Mouse (Mus musculus) embryonic facial prominence, embryonic 13.5 days (tissue): ENCODE data around the gene Cep112. TPM values are rescaled to one million over a fixed set of nuclear protein-coding genes. Genes with fewer than 3 reads are reported as not detected.

Experiments
- ATAC-seq: fragments of 200-750 bp; cut with Nextera tagmentation; 2 replicates; pipeline ENCODE4 v1.8.0; 2017; ENCODE audit warnings: low read depth; ENCODE audit not compliant: insufficient number of reproducible peaks, insufficient read depth, low FRiP score, low TSS enrichment
- H3K27ac ChIP-seq: fragments of 300-500 bp; sonication (generic); 2 replicates; pipeline ENCODE4 v1.5.1; 2015; ENCODE audit warnings: moderate library complexity, mild to moderate bottlenecking, inconsistent platforms
- H3K27me3 ChIP-seq: fragments of 300-500 bp; sonication (generic); 2 replicates; pipeline ENCODE4 v1.6.1; 2015; ENCODE audit warnings: mild to moderate bottlenecking, inconsistent platforms
- H3K36me3 ChIP-seq: fragments of 300-500 bp; sonication (generic); 2 replicates; pipeline ENCODE4 v1.6.1; 2015; ENCODE audit warnings: mild to moderate bottlenecking, inconsistent platforms
- H3K4me1 ChIP-seq: fragments of 300-500 bp; sonication (generic); 2 replicates; pipeline ENCODE4 v1.6.1; 2015; ENCODE audit warnings: inconsistent platforms
- H3K4me2 ChIP-seq: fragments of 300-500 bp; sonication (generic); 2 replicates; pipeline ENCODE4 v1.6.1; 2015; ENCODE audit warnings: moderate library complexity, mild to moderate bottlenecking, inconsistent platforms
- H3K4me3 ChIP-seq: fragments of 300-500 bp; sonication (generic); 2 replicates; pipeline ENCODE4 v1.5.1; 2015; ENCODE audit warnings: mild to moderate bottlenecking, inconsistent platforms
- H3K9ac ChIP-seq: fragments of 300-500 bp; sonication (generic); 2 replicates; pipeline ENCODE4 v1.6.1; 2015; ENCODE audit warnings: mild to moderate bottlenecking, inconsistent platforms
- H3K9me3 ChIP-seq: fragments of 300-500 bp; sonication (generic); 2 replicates; pipeline ENCODE4 v1.6.1; 2016; ENCODE audit warnings: inconsistent platforms
- WGBS: fragments of 180-500 bp; shearing (Covaris S2); methylation state at CpG from one replicate; pipeline ENCODE4 v1.1.7; 2015; ENCODE audit warnings: mixed read lengths; 5-methylcytosine and 5-hydroxymethylcytosine counted together
- polyA plus RNA-seq: library from polyadenylated mRNA; unstranded; fragments of >200 nt; fragmentation: Nextera tagmentation; extraction: Ambion mirVana; gene quantifications from 2 replicates; pipeline ENCODE4 v1.2.1, GENCODE M21; 2015

Cep112 gene
- polyA plus RNA-seq, 1 experiment from 2014 or later = 21.9 TPM

- H3K27ac ChIP-seq = peak overlapping the region; percentile 60
- no peak for ATAC-seq
- no peak overlapping the region for H3K4me2 ChIP-seq
- no peaks in the 10 kb centered on the region for H3K36me3 ChIP-seq
- no peak overlapping the region for H3K4me3 ChIP-seq
- no peaks in the 10 kb centered on the region for H3K27me3 ChIP-seq
- 77% methylated on average over 7 of the region's 7 CpGs for WGBS
- peaks cover 33% of the 10 kb centered on the region for H3K4me1 ChIP-seq
- no peak overlapping the region for H3K9ac ChIP-seq
- no peaks in the 10 kb centered on the region for H3K9me3 ChIP-seq
Observed at GRCm38 (mm10) chr11:108901670-108902069, 476.7 kb downstream of the Cep112 start.

- H3K27ac ChIP-seq = no peak overlapping the region
- no peak overlapping the region for H3K9ac ChIP-seq
- peaks cover 33% of the 10 kb centered on the region for H3K4me1 ChIP-seq
- H3K36me3 ChIP-seq = no peaks in the 10 kb centered on the region
- H3K4me3 ChIP-seq = no peak overlapping the region
- no peak overlapping the region for H3K4me2 ChIP-seq
- H3K9me3 ChIP-seq = no peaks in the 10 kb centered on the region
- 68% methylated on average over 4 of the region's 4 CpGs for WGBS
- no peaks in the 10 kb centered on the region for H3K27me3 ChIP-seq
- ATAC-seq = no peak
Observed at GRCm38 (mm10) chr11:108902303-108902702, 477.3 kb downstream of the Cep112 start.

- ATAC-seq = no peak; the same call in 1 of the 2 replicates
- Histone ChIP-seq H3K9ac (no peak overlapping the region), H3K27ac (no peak overlapping the region), H3K4me3 (no peak overlapping the region), H3K4me2 (no peak overlapping the region), H3K36me3 (no peaks in the 10 kb centered on the region), H3K9me3 (no peaks in the 10 kb centered on the region), H3K27me3 (no peaks in the 10 kb centered on the region), H3K4me1 (peaks cover 28% of the 10 kb centered on the region)
- 78% methylated on average over 7 of the region's 7 CpGs for WGBS
Observed at GRCm38 (mm10) chr11:108906590-108907254, 481.7 kb downstream of the Cep112 start.

GRCm38 (mm10) chr11:108909396-108910195, 484.6 kb downstream of the Cep112 start:
- H3K4me1 ChIP-seq = peaks cover 22% of the 10 kb centered on the region
- WGBS = 9% methylated on average over 24 of the region's 24 CpGs
- H3K27me3 ChIP-seq = no peaks in the 10 kb centered on the region
- no peak for ATAC-seq
- peak overlapping the region; percentile 49 for H3K9ac ChIP-seq
- H3K36me3 ChIP-seq = no peaks in the 10 kb centered on the region
- peak overlapping the region; percentile 61 for H3K4me2 ChIP-seq
- no peaks in the 10 kb centered on the region for H3K9me3 ChIP-seq
- H3K4me3 ChIP-seq = peak overlapping the region; percentile 26
- no peak overlapping the region for H3K27ac ChIP-seq

Other genes starting within 250 kb of the Cep112 start
- gene Apoh, start 81.8 kb upstream of the Cep112 start, polyA plus RNA-seq = 0.46 and 8.6 TPM in 2 replicates
- 9.0 and 10.2 TPM in 2 replicates for gene Prkca, start 81.3 kb upstream of the Cep112 start, polyA plus RNA-seq